Mouse (Mus musculus) midbrain, embryonic 13.5 days (tissue): ENCODE measurements around the gene Gm21762. TPM values are rescaled to one million over a fixed set of nuclear protein-coding genes. Genes with fewer than 3 reads are reported as not detected.
"Not testable (repeated sequence)": the region's sequence is repeated elsewhere in the genome, so short reads cannot be mapped to it uniquely, and the experiment has no call there.

Experiments used
- ATAC-seq: fragments of 200-750 bp; cut with Nextera tagmentation; 2 replicates; pipeline ENCODE4 v1.8.0; 2017; ENCODE audit warnings: mild to moderate bottlenecking, moderate TSS enrichment, moderate library complexity
- H3K27ac ChIP-seq: fragments of 300-500 bp; sonication (generic); 2 replicates; pipeline ENCODE4 v1.5.1; 2015; ENCODE audit warnings: inconsistent platforms, mild to moderate bottlenecking, moderate library complexity
- H3K27me3 ChIP-seq: fragments of 300-500 bp; sonication (generic); 2 replicates; pipeline ENCODE4 v1.6.1; 2015; ENCODE audit warnings: mild to moderate bottlenecking, inconsistent platforms
- H3K36me3 ChIP-seq: fragments of 300-500 bp; sonication (generic); 2 replicates; pipeline ENCODE4 v1.6.1; 2015; ENCODE audit warnings: mild to moderate bottlenecking, inconsistent platforms
- H3K4me1 ChIP-seq: fragments of 300-500 bp; sonication (generic); replicated peaks from 2 replicates; pipeline ENCODE4 v1.6.1; 2015; ENCODE audit warnings: inconsistent platforms
- H3K4me2 ChIP-seq: fragments of 300-500 bp; sonication (generic); replicated peaks from 2 replicates; pipeline ENCODE4 v1.6.1; 2015; ENCODE audit warnings: moderate library complexity, mild to moderate bottlenecking, inconsistent platforms
- H3K4me3 ChIP-seq: fragments of 300-500 bp; sonication (generic); replicated peaks from 2 replicates; pipeline ENCODE4 v1.5.1; 2015; ENCODE audit warnings: mild to moderate bottlenecking, inconsistent platforms
- H3K9ac ChIP-seq: fragments of 300-500 bp; sonication (generic); replicated peaks from 2 replicates; pipeline ENCODE4 v1.6.1; 2015; ENCODE audit warnings: mild to moderate bottlenecking, inconsistent platforms
- H3K9me3 ChIP-seq: fragments of 300-500 bp; sonication (generic); 2 replicates; pipeline ENCODE4 v1.6.1; 2016; ENCODE audit warnings: mild to moderate bottlenecking, inconsistent platforms
- WGBS: fragments of 180-500 bp; shearing (Covaris S2); methylation state at CpG from one replicate; pipeline ENCODE4 v1.1.7; 2015; 5-methylcytosine and 5-hydroxymethylcytosine counted together
- polyA plus RNA-seq: library from polyadenylated mRNA; unstranded; fragments of >200 nt; fragmentation: Nextera tagmentation; extraction: Ambion mirVana; gene quantifications from 2 replicates; pipeline ENCODE4 v1.2.1, GENCODE M21; 2015

Gm21762 gene
- polyA plus RNA-seq, 1 experiment from 2014 or later = not detected

DNA sequence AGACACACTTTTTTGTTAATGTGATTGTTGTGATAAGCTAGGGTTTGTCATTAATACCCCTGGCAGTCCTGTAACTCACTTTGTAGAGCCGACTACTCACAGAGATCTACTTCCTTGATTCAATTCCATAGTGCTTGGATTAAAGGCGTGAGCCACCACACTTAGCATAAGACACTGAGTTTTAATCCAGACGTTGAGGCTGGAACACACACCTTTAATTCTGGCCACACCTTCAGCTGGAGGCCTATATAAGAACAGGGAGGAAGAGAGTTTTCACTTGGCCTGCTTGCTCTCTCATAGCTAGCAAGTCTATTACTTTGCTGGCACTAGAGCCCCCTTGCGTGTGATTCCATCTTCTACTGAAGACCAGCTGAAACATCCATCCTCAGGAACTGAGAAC, 43.6 kb downstream of the Gm21762 start, which contains the start of gene Gm21818:
Gene Gm21818 (plus strand): TSS at position 301 of the 400 bp plus-strand sequence.
- H3K27me3 ChIP-seq, ATAC-seq, H3K27ac ChIP-seq: not testable (repeated sequence)

DNA sequence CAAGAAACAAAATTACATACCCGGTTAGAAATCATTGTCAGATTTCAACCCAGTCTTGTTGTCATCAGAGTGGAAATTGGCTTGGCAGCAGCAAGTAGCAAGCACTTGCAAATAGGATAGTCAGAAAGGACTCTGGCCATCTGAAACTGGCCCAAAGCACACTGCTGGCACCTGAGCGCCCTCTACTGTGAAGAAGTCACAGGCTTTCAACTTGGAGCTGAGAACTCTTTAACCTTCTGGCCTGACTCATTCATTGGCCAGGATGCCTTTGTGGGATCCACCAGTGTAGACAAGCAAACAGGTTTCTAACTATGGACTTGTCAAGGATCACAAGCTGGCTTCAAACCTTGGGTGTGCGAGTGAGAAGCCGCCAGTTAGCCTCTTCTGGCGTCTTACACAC, 47.4 kb downstream of the Gm21762 start:
- not testable (repeated sequence) for H3K9me3 ChIP-seq, H3K9ac ChIP-seq, ATAC-seq, H3K4me3 ChIP-seq, H3K4me1 ChIP-seq, H3K36me3 ChIP-seq, H3K4me2 ChIP-seq, H3K27me3 ChIP-seq, H3K27ac ChIP-seq
- 61% methylated on average over 5 of the region's 5 CpGs for WGBS

More for the DNA sequence above, 43.6 kb downstream of the Gm21762 start, which contains the start of gene Gm21818:
- WGBS = 71% methylated on average over 4 of the region's 4 CpGs
- not testable (repeated sequence) for H3K9ac ChIP-seq, H3K4me1 ChIP-seq, H3K4me3 ChIP-seq, H3K36me3 ChIP-seq, H3K4me2 ChIP-seq, H3K9me3 ChIP-seq

Other genes with a start within 250 kb of the Gm21762 start
- not detected in 2 replicates for gene Gm36079, start 188.9 kb downstream of the Gm21762 start, polyA plus RNA-seq
- gene Gm21188, start 163.8 kb downstream of the Gm21762 start, polyA plus RNA-seq = not detected in 2 replicates
- not detected in 2 replicates for gene Gm20767, start 75.7 kb downstream of the Gm21762 start, polyA plus RNA-seq
- not detected in 2 replicates for gene Gm21818, start 43.5 kb downstream of the Gm21762 start, polyA plus RNA-seq
- not detected in 2 replicates for gene Gm21731, start 23.2 kb upstream of the Gm21762 start, polyA plus RNA-seq
- gene AF067061, start 47.2 kb upstream of the Gm21762 start, polyA plus RNA-seq = not detected in 2 replicates
- gene BC147527, start 84.4 kb upstream of the Gm21762 start, polyA plus RNA-seq = 0.13 TPM in 1 of 2 replicates, not detected in the other
- not detected in 2 replicates for gene Tcstv3, start 100.9 kb upstream of the Gm21762 start, polyA plus RNA-seq